Mouse (Mus musculus): ENCODE data around the gene Arl16.

GRCm38 (mm10) chr11:120445475-120445874 lies 21.9 kb downstream of the Arl16 start:
- TF ChIP-seq EP300 (IDR thresholded peaks at IDR 0.05; ENCODE audit: low read depth) (no peak), CTCF (IDR thresholded peaks at IDR 0.05; ENCODE audit: low read depth) (no peak)

All from liver, embryonic 14.5 days (tissue).